Mouse (Mus musculus) lung, embryonic 14.5 days (tissue): ENCODE data around the gene Mfap3l. TPM values are rescaled to one million over a fixed set of nuclear protein-coding genes. Genes with fewer than 3 reads are reported as not detected.
A peak's percentile ranks its signal among the peaks of the same experiment; 100 is the strongest.
"Not testable (repeated sequence)": the region's sequence is repeated elsewhere in the genome, so short reads cannot be mapped to it uniquely, and the experiment has no call there.

Source experiments
- ATAC-seq: fragments of 200-750 bp; cut with Nextera tagmentation; 2 replicates; pipeline ENCODE4 v1.8.0; 2017; ENCODE audit warnings: mild to moderate bottlenecking, moderate TSS enrichment, moderate library complexity; ENCODE audit not compliant: insufficient read depth
- DNase-seq: peaks from one replicate; pipeline ENCODE4 v3.0.0-alpha.2; 2015
- H3K27ac ChIP-seq: fragments of 300-500 bp; sonication (generic); 2 replicates; pipeline ENCODE4 v1.5.1; 2014; ENCODE audit warnings: low read depth, mild to moderate bottlenecking, moderate library complexity
- H3K27me3 ChIP-seq: fragments of 300-500 bp; sonication (generic); 2 replicates; pipeline ENCODE4 v1.6.1; 2014; ENCODE audit warnings: low read length, control low read depth; ENCODE audit not compliant: insufficient read depth
- H3K36me3 ChIP-seq: fragments of 300-500 bp; sonication (generic); 2 replicates; pipeline ENCODE4 v1.6.1; 2014; ENCODE audit warnings: control low read depth; ENCODE audit not compliant: insufficient read depth
- H3K4me1 ChIP-seq: fragments of 300-500 bp; sonication (generic); 2 replicates; pipeline ENCODE4 v1.6.1; 2014; ENCODE audit warnings: antibody characterized with exemption, control low read depth; ENCODE audit not compliant: insufficient read depth
- H3K4me2 ChIP-seq: fragments of 300-500 bp; sonication (generic); 2 replicates; pipeline ENCODE4 v1.6.1; 2014; ENCODE audit warnings: mild to moderate bottlenecking
- H3K4me3 ChIP-seq: fragments of 300-500 bp; sonication (generic); 2 replicates; pipeline ENCODE4 v1.5.1; 2014; ENCODE audit warnings: low read depth, low read length
- H3K9ac ChIP-seq: fragments of 300-500 bp; sonication (generic); 2 replicates; pipeline ENCODE4 v1.6.1; 2014
- H3K9me3 ChIP-seq: fragments of 300-500 bp; sonication (generic); 2 replicates; pipeline ENCODE4 v1.6.1; 2016; ENCODE audit warnings: low read depth, low read length, control low read depth
- CTCF ChIP-seq: IDR thresholded peaks from 2 replicates; pipeline ENCODE4 v1.5.1; 2016; ENCODE audit warnings: antibody characterized with exemption, low read depth
- WGBS: fragments of 180-500 bp; shearing (Covaris S2); extraction: QIAGEN DNeasy Blood & Tissue Kit; methylation state at CpG from one replicate; pipeline ENCODE4 v1.1.7; 2014; 5-methylcytosine and 5-hydroxymethylcytosine counted together
- polyA plus RNA-seq: library from polyadenylated mRNA; unstranded; fragments of >200 nt; fragmentation: Nextera tagmentation; extraction: Ambion mirVana; gene quantifications from 2 replicates; pipeline ENCODE4 v1.2.1, GENCODE M21; 2014

Mfap3l gene
- polyA plus RNA-seq, 1 experiment from 2014 or later: 5.6 TPM

DNA sequence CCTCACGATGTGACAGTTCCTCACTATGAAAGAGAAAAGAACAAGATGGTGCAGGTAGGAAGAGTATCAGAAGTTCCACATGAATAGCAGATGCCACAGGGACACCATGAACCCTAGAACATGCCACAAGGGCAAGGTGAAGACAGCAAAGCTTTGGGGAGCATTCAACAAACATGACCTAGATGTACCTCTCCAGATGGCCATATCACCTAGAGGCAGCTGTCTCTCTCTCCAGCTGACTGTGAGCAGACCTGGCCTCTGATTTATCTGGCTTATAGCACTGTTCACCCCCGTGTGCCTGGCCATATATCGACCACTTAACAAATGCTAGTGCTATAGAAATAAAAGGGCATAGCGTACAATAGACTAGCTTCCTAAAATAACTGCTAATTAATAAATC is 17.5 kb downstream of the Mfap3l start:
- Histone ChIP-seq H3K27me3 (no peaks in the 10 kb centered on the region), H3K27ac (no peak overlapping the region), H3K4me1 (no peaks in the 10 kb centered on the region), H3K36me3 (no peaks in the 10 kb centered on the region), H3K4me3 (no peak overlapping the region), H3K9me3 (no peaks in the 10 kb centered on the region), H3K4me2 (no peak overlapping the region), H3K9ac (no peak overlapping the region)
- no peak for TF ChIP-seq CTCF
- ATAC-seq (no peak), DNase-seq (no peak)
- WGBS: 72% methylated on average over 4 of the region's 4 CpGs

- H3K9ac ChIP-seq: no peak overlapping the region
- H3K4me3 ChIP-seq: no peak overlapping the region
- H3K36me3 ChIP-seq: no peaks in the 10 kb centered on the region
- DNase-seq: no peak
- no peak for ATAC-seq
- H3K27me3 ChIP-seq: no peaks in the 10 kb centered on the region
- WGBS: 65% methylated on average over 6 of the region's 6 CpGs
- H3K4me2 ChIP-seq: no peak overlapping the region
- H3K27ac ChIP-seq: no peak overlapping the region
- H3K9me3 ChIP-seq: no peaks in the 10 kb centered on the region
- H3K4me1 ChIP-seq: no peaks in the 10 kb centered on the region
- no peak for TF ChIP-seq CTCF
Measured at GRCm38 (mm10) chr8:60657425-60658113, 24.9 kb downstream of the Mfap3l start.

GRCm38 (mm10) chr8:60658114-60658500 is 25.5 kb downstream of the Mfap3l start:
- H3K4me3 ChIP-seq: no peak overlapping the region
- H3K9ac ChIP-seq: no peak overlapping the region
- no peak overlapping the region for H3K27ac ChIP-seq
- no peak overlapping the region for H3K4me2 ChIP-seq
- no peak for TF ChIP-seq CTCF
- no peaks in the 10 kb centered on the region for H3K9me3 ChIP-seq
- ATAC-seq (no peak), DNase-seq (no peak)
- 80% methylated on average over 6 of the region's 6 CpGs for WGBS
- no peaks in the 10 kb centered on the region for H3K36me3 ChIP-seq
- H3K27me3 ChIP-seq: no peaks in the 10 kb centered on the region
- no peaks in the 10 kb centered on the region for H3K4me1 ChIP-seq

- H3K9me3 ChIP-seq, H3K4me3 ChIP-seq, H3K36me3 ChIP-seq, H3K4me2 ChIP-seq, H3K27ac ChIP-seq, H3K9ac ChIP-seq, ATAC-seq, DNase-seq, H3K4me1 ChIP-seq, H3K27me3 ChIP-seq: not testable (repeated sequence)
- 79% methylated on average over 2 of the region's 2 CpGs for WGBS
Measured at GRCm38 (mm10) chr8:60658686-60659085, 26.1 kb downstream of the Mfap3l start.

DNA sequence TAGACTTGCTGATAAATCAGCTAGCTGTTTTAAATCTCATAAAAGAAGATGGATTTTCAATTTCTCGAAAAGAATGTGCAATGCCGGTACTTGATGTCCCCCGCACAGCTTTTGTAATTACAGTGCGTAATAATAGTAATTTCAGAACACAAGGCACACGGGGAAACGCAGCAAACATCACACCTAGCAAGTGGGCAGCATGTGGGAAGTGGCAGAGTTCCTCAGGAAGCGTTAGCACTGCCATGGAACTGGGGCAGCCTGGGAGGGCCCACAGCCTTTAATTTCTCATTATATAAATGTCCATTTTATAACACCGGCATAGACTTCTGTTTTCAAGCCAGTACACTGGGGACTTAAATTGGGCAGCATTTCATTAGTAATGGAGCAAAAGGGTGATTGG is 27.1 kb downstream of the Mfap3l start:
- H3K36me3 ChIP-seq: no peaks in the 10 kb centered on the region
- ATAC-seq: no peak

GRCm38 (mm10) chr8:60661191-60661590 is 28.6 kb downstream of the Mfap3l start:
- Histone ChIP-seq H3K4me2 (no peak overlapping the region), H3K9ac (no peak overlapping the region), H3K36me3 (no peaks in the 10 kb centered on the region), H3K9me3 (no peaks in the 10 kb centered on the region), H3K27me3 (no peaks in the 10 kb centered on the region), H3K4me1 (no peaks in the 10 kb centered on the region), H3K27ac (no peak overlapping the region), H3K4me3 (no peak overlapping the region)
- WGBS: 60% methylated on average over 2 of the region's 2 CpGs
- DNase-seq: peak; percentile 56
- ATAC-seq: peak; percentile 54; the same call in 1 of the 2 replicates
- no peak for TF ChIP-seq CTCF

More for the DNA sequence above, 27.1 kb downstream of the Mfap3l start:
- no peak overlapping the region for H3K9ac ChIP-seq
- 90% methylated on average over 8 of the region's 8 CpGs for WGBS
- no peak overlapping the region for H3K27ac ChIP-seq
- H3K4me2 ChIP-seq: no peak overlapping the region
- H3K4me1 ChIP-seq: no peaks in the 10 kb centered on the region
- no peak for DNase-seq
- no peak overlapping the region for H3K4me3 ChIP-seq
- no peaks in the 10 kb centered on the region for H3K27me3 ChIP-seq
- TF ChIP-seq CTCF: no peak
- H3K9me3 ChIP-seq: no peaks in the 10 kb centered on the region

DNA sequence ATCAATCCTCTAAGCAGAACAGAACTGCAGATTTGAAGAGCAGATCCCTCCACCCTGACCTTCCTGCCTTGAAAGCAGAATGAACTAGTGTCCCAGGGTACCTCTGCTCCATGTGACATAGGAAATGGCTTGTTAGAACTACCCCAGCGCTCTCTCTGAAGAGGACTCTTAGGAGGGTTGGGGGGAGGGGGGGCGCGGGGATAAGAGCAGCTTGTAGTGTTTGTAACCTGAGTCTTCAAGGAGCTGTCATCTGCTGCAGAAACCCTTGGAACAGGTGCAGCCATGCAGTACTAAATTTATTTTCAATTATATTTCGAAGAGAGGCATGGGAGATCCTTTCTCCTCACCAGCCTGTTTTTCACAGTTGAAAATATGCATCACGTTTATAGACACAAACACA is 30.9 kb downstream of the Mfap3l start:
- H3K4me2 ChIP-seq: no peak overlapping the region
- H3K4me1 ChIP-seq: no peaks in the 10 kb centered on the region
- no peak overlapping the region for H3K4me3 ChIP-seq
- 45% methylated on average over 5 of the region's 5 CpGs for WGBS
- DNase-seq: no peak
- H3K27me3 ChIP-seq: no peaks in the 10 kb centered on the region
- H3K9me3 ChIP-seq: no peaks in the 10 kb centered on the region
- no peak overlapping the region for H3K27ac ChIP-seq
- no peak for ATAC-seq
- no peak overlapping the region for H3K9ac ChIP-seq
- H3K36me3 ChIP-seq: no peaks in the 10 kb centered on the region
- no peak for TF ChIP-seq CTCF
